Mouse (Mus musculus) cerebellum, adult 18-20 months (tissue): Measurements from ENCODE around the gene Nme4.

Experiments
- DNase-seq, 2 experiments: peaks; one replicate each; pipeline ENCODE4 v3.0.0; 2021

Nme4 gene

GRCm38 (mm10) chr17:26057787-26058567, 37.4 kb downstream of the Nme4 start:
- no peak for DNase-seq

GRCm38 (mm10) chr17:26057278-26057677, 38.1 kb downstream of the Nme4 start:
- peak; percentile 40 to 43 for DNase-seq

DNA sequence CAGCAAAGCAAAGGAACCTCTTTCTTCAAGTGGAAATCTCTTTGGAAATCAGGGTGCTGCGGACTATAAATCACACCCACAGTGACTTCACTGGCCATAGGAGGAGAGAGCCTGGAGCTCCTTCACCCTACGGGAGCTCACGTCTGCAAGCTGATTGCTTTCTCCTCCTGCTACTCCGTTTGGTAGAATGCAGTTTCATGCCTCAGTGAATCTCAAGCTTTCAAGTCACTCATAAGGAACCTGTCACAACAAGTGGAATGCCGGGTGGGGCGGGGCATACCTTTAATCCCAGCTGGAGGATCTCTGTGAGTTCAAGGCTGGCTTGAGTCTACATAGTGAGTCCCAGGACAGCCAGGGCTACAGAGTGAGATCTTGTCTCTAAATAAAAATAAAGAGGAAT, 40.2 kb downstream of the Nme4 start:
- no peak for DNase-seq

- DNase-seq = no peak
These were observed 41.1 kb downstream of the Nme4 start for GRCm38 (mm10) chr17:26054133-26054845.

DNA sequence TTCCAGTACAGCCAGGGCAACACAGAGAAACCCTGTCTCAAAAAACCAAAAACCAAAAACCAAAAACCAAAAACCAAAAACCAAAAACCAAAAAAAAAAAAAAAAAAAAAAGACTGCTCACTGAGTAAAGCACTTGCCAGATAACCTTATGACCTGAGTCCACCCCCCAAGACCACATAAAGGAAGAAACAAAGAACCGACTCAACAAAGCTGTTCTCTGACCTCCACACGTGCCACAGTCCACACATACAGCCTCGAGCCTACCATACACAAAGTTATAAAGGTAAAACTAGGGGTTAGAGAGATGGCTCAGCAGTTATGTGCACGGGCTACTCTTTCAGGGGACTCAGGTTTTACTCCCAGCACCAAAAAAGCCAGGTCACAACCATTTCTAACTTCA, 42.7 kb downstream of the Nme4 start:
- no peak for DNase-seq

GRCm38 (mm10) chr17:26052074-26052473, 43.3 kb downstream of the Nme4 start:
- no peak for DNase-seq

DNA sequence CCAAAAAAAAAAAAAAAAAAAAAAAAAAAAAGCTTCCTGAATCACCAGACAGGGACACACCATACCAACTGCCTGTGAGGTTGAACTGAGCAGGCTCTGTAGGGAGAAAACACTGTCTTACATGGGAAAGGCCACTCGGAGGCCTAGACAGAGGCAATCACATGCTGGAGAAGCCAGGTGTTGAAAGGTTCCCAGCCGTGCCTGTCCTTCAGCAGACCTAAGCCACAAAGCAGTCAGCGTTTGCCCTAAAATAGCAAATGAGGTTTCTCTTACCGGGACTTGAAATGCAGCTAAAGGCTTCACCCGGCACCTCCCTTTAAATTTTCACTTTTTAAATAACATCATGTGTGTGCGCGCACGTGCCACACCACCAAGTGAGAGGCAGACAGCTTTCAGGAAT, 47.3 kb downstream of the Nme4 start:
- DNase-seq = no peak

DNA sequence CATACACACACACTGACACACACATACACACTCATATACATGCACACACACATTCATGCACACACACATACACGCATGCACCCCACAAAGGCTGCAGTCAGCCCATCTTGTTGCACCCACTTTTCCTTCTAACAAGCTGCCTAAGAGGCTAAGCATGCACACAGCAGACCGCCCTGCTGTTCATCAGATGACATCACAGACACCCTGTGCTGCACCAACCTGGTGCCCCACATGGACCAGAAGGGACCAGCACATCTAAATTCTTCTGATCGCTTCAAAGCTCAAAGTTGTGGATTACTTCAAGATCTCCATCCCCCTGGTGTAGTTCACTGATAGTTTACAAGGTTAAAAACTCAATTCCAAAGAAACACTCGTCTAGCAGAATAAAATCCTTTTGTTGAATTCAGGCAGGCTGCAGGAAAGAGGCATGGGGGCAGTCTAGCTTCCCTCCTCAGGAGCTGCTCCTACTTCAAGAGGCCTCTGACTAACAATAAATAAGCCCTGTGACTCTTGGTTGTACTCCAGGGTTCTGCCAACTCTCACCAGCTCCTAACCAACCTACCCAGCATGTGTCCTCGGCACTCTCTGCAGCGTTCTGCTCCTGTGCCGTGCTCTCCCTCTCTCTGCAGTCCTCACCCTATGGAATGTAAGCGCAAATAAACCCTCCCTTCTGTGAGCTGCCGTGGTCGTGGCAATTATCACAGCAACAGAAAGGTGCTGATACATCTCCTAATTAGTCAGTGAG, 49.0 kb downstream of the Nme4 start:
- DNase-seq = peak; percentile 62 to 76

DNA sequence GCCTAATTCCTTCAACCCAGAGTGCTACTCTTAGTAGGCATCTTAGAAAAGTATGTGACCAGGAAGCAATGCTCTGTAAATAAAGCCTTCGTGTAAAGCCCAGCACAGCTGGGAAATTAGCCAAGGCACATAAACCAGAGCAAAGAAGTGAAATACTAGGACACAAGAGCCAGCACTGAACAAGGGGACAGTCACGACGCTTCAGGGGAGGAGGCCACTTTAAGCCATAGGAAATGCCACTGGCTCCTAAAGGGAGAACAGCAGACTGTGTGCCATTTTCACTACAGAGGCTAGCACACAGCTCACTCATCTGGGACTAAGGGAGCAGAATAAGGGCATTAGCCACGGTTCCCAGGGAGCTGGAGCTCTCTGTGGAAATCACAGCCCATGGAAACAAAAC, 50.1 kb downstream of the Nme4 start:
- DNase-seq = no peak

DNA sequence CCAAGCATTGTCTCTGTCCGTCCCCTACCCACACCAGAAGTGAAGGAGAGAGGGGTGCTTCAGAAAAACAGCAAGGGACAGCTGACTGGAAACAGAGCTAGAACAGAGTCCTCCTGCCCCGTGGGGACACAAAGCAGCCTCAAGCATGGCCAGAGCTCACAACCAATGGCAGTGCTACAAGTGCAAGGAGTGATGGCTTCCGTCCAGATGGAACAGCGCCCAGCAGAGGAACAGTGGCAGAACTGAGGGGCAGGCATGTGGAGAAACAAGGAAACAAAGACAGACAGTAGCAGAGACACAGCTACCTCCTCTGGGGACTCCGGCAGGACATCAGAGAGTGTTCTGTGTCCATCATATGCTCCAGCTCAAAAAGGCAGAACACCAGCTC, 52.2 kb downstream of the Nme4 start:
- DNase-seq = peak; percentile 89

DNA sequence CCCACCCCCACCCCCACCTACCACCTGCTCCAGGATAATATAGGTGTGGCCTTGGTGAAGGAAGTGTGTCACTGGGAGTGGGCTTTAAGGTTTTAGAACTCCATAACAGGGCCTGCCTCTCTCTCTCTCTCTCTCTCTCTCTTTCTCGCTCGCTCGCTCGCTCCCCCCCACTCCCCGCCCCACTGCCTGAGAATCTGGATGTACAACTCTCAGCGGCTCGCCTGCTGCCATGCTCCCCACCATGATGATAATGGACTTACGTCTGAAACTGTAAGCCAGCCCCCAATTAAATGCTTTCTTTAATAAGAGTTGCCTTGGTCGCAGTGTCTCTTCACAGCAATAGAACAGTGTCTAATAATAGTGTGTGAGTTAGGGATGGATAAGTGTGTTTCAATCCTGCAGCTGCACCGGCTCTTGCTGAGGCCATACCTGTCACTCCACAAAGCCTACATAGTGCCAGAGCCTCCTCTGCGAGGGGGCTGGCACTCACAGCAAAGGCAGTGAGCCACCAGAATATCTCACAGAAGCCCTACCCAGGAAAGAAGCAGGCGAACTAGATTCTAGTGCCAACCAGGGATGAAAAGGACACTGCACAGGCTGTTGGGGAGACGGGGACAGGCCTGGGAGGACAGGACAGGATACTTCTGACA, 52.7 kb downstream of the Nme4 start:
- DNase-seq = peak; percentile 59 to 63
